Mouse (Mus musculus) kidney, embryonic 16.5 days (tissue): Measurements from ENCODE around the gene Mob1b. TPM values are rescaled to one million over a fixed set of nuclear protein-coding genes. Genes with fewer than 3 reads are reported as not detected.

ENCODE experiments used
- ATAC-seq: fragments of 200-750 bp; cut with Nextera tagmentation; 2 replicates; pipeline ENCODE4 v1.8.0; 2017; ENCODE audit warnings: moderate TSS enrichment; ENCODE audit not compliant: low FRiP score, low TSS enrichment
- H3K27ac ChIP-seq: fragments of 300-500 bp; sonication (generic); 2 replicates; pipeline ENCODE4 v1.5.1; 2014; ENCODE audit warnings: low read length
- H3K27me3 ChIP-seq: fragments of 300-500 bp; sonication (generic); 2 replicates; pipeline ENCODE4 v1.6.1; 2014; ENCODE audit warnings: low read length, control low read depth, mixed read lengths; ENCODE audit not compliant: insufficient read depth
- H3K36me3 ChIP-seq: fragments of 300-500 bp; sonication (generic); 2 replicates; pipeline ENCODE4 v1.6.1; 2014; ENCODE audit warnings: low read length, control low read depth, mixed read lengths; ENCODE audit not compliant: insufficient read depth
- H3K4me1 ChIP-seq: fragments of 300-500 bp; sonication (generic); 2 replicates; pipeline ENCODE4 v1.6.1; 2014; ENCODE audit warnings: low read length, control low read depth, mixed read lengths; ENCODE audit not compliant: insufficient read depth
- H3K4me2 ChIP-seq: fragments of 300-500 bp; sonication (generic); replicated peaks from 2 replicates; pipeline ENCODE4 v1.6.1; 2014; ENCODE audit warnings: low read depth, low read length
- H3K4me3 ChIP-seq: fragments of 300-500 bp; sonication (generic); 2 replicates; pipeline ENCODE4 v1.5.1; 2014; ENCODE audit warnings: mild to moderate bottlenecking, low read length
- H3K9ac ChIP-seq: fragments of 300-500 bp; sonication (generic); replicated peaks from 2 replicates; pipeline ENCODE4 v1.6.1; 2014; ENCODE audit warnings: low read length
- H3K9me3 ChIP-seq: fragments of 300-500 bp; sonication (generic); 2 replicates; pipeline ENCODE4 v1.6.1; 2016; ENCODE audit warnings: low read length, control low read depth
- whole genome bisulfite sequencing: fragments of 180-500 bp; shearing (Covaris S2); extraction: QIAGEN DNeasy Blood & Tissue Kit; methylation state at CpG from one replicate; pipeline ENCODE4 v1.1.7; 2014; 5-methylcytosine and 5-hydroxymethylcytosine counted together
- polyA plus RNA-seq: library from polyadenylated mRNA; unstranded; fragments of >200 nt; fragmentation: Nextera tagmentation; extraction: Ambion mirVana; gene quantifications from 2 replicates; pipeline ENCODE4 v1.2.1, GENCODE M21; 2015

The Mob1b gene
- polyA plus RNA-seq, result 10.3 and 12.1 TPM in 2 replicates

- H3K9me3 ChIP-seq, result no peaks in the 10 kb centered on the region
- peak within 1 kb of the TSS; percentile 89 for H3K9ac ChIP-seq
- peak within 1 kb of the TSS; percentile 83 for H3K4me3 ChIP-seq
- peaks cover 20% of the 10 kb centered on the region for H3K4me1 ChIP-seq
- H3K4me2 ChIP-seq, result peak within 1 kb of the TSS; percentile 97
- H3K27me3 ChIP-seq, result no peaks in the 10 kb centered on the region
- H3K27ac ChIP-seq, result peak within 1 kb of the TSS; percentile 91
- under 1% methylated on average over 51 of the region's 54 CpGs for WGBS
- no peaks in the 10 kb centered on the region for H3K36me3 ChIP-seq
- ATAC-seq, result peak; percentile 97
Measured at GRCm38 (mm10) chr5:88720116-88721002, at the start of gene Mob1b. TSS of gene Mob1b (plus strand) at chr5:88720855.

- no peaks in the 10 kb centered on the region for H3K9me3 ChIP-seq
- H3K36me3 ChIP-seq, result peaks cover 23% of the 10 kb centered on the region
- ATAC-seq, result peak; percentile 52; the same call in 1 of the 2 replicates
- H3K27ac ChIP-seq, result peak overlapping the region; percentile 96
- H3K4me3 ChIP-seq, result peak overlapping the region; percentile 88
- peaks cover 13% of the 10 kb centered on the region for H3K4me1 ChIP-seq
- WGBS, result under 1% methylated on average over 46 of the region's 47 CpGs
- peak overlapping the region; percentile 97 for H3K9ac ChIP-seq
- H3K4me2 ChIP-seq, result peak overlapping the region; percentile 63
- H3K27me3 ChIP-seq, result no peaks in the 10 kb centered on the region
Measured at GRCm38 (mm10) chr5:88674703-88675442, 45.8 kb upstream of the Mob1b start.

- Histone ChIP-seq H3K4me2 (peak within 1 kb of the TSS; percentile 63), H3K4me1 (peaks cover 13% of the 10 kb centered on the region), H3K9ac (peak within 1 kb of the TSS; percentile 97), H3K9me3 (no peaks in the 10 kb centered on the region), H3K27ac (peak within 1 kb of the TSS; percentile 96), H3K27me3 (no peaks in the 10 kb centered on the region), H3K4me3 (peak within 1 kb of the TSS; percentile 88), H3K36me3 (peaks cover 15% of the 10 kb centered on the region)
- under 1% methylated on average over 115 of the region's 127 CpGs for WGBS
- ATAC-seq, result peak; percentile 96
Measured at GRCm38 (mm10) chr5:88675443-88676387, 44.9 kb upstream of the Mob1b start, which contains the start of gene Grsf1. TSS of gene Grsf1 (minus strand) at chr5:88676171.

GRCm38 (mm10) chr5:88678929-88679328 is 41.7 kb upstream of the Mob1b start:
- Histone ChIP-seq H3K36me3 (no peaks in the 10 kb centered on the region), H3K9me3 (no peaks in the 10 kb centered on the region), H3K27me3 (peaks cover 4% of the 10 kb centered on the region; the same call in 1 of the 2 replicates), H3K4me1 (peaks cover 7% of the 10 kb centered on the region), H3K9ac (no peak overlapping the region), H3K27ac (no peak overlapping the region), H3K4me3 (no peak overlapping the region), H3K4me2 (no peak overlapping the region)
- 45% methylated on average over 7 of the region's 7 CpGs for WGBS
- ATAC-seq, result no peak

- no peak overlapping the region for H3K4me2 ChIP-seq
- 11% methylated on average over 6 of the region's 6 CpGs for WGBS
Measured at GRCm38 (mm10) chr5:88679341-88679740, 41.3 kb upstream of the Mob1b start.

GRCm38 (mm10) chr5:88680567-88680966 is 40.1 kb upstream of the Mob1b start:
- ATAC-seq, result no peak

More at GRCm38 (mm10) chr5:88679341-88679740, 41.3 kb upstream of the Mob1b start:
- no peak for ATAC-seq
- peaks cover 4% of the 10 kb centered on the region; the same call in 1 of the 2 replicates for H3K27me3 ChIP-seq
- H3K9ac ChIP-seq, result no peak overlapping the region
- no peaks in the 10 kb centered on the region for H3K36me3 ChIP-seq
- H3K9me3 ChIP-seq, result no peaks in the 10 kb centered on the region
- peaks cover 4% of the 10 kb centered on the region for H3K4me1 ChIP-seq
- H3K4me3 ChIP-seq, result no peak overlapping the region
- no peak overlapping the region for H3K27ac ChIP-seq

GRCm38 (mm10) chr5:88683706-88684105 is 36.9 kb upstream of the Mob1b start:
- ATAC-seq, result no peak
- H3K27me3 ChIP-seq, result peaks cover 20% of the 10 kb centered on the region
- H3K27ac ChIP-seq, result no peak overlapping the region
- H3K4me2 ChIP-seq, result no peak overlapping the region
- no peak overlapping the region for H3K9ac ChIP-seq
- no peaks in the 10 kb centered on the region for H3K9me3 ChIP-seq
- H3K36me3 ChIP-seq, result no peaks in the 10 kb centered on the region
- 59% methylated on average over 9 of the region's 9 CpGs for WGBS
- no peaks in the 10 kb centered on the region for H3K4me1 ChIP-seq
- H3K4me3 ChIP-seq, result no peak overlapping the region

More at GRCm38 (mm10) chr5:88680567-88680966, 40.1 kb upstream of the Mob1b start:
- no peak overlapping the region for H3K4me3 ChIP-seq
- no peaks in the 10 kb centered on the region for H3K4me1 ChIP-seq
- H3K27ac ChIP-seq, result no peak overlapping the region
- no peak overlapping the region for H3K9ac ChIP-seq
- WGBS, result 78% methylated on average over 6 of the region's 6 CpGs
- H3K36me3 ChIP-seq, result no peaks in the 10 kb centered on the region
- no peak overlapping the region for H3K4me2 ChIP-seq
- no peaks in the 10 kb centered on the region for H3K9me3 ChIP-seq
- H3K27me3 ChIP-seq, result peaks cover 12% of the 10 kb centered on the region

GRCm38 (mm10) chr5:88684226-88684625 is 36.4 kb upstream of the Mob1b start:
- Histone ChIP-seq H3K4me2 (no peak overlapping the region), H3K27me3 (peaks cover 20% of the 10 kb centered on the region), H3K9me3 (no peaks in the 10 kb centered on the region), H3K4me1 (no peaks in the 10 kb centered on the region), H3K27ac (no peak overlapping the region), H3K9ac (no peak overlapping the region), H3K36me3 (no peaks in the 10 kb centered on the region), H3K4me3 (no peak overlapping the region)
- 4% methylated on average over 3 of the region's 3 CpGs for WGBS
- ATAC-seq, result no peak

GRCm38 (mm10) chr5:88685306-88685705 is 35.3 kb upstream of the Mob1b start:
- no peaks in the 10 kb centered on the region for H3K4me1 ChIP-seq
- no peaks in the 10 kb centered on the region for H3K9me3 ChIP-seq
- no peak overlapping the region for H3K9ac ChIP-seq
- no peaks in the 10 kb centered on the region for H3K36me3 ChIP-seq
- 10% methylated on average over 6 of the region's 6 CpGs for WGBS
- no peak overlapping the region for H3K27ac ChIP-seq
- no peak overlapping the region for H3K4me2 ChIP-seq
- H3K27me3 ChIP-seq, result peaks cover 20% of the 10 kb centered on the region
- no peak overlapping the region for H3K4me3 ChIP-seq
- no peak for ATAC-seq
